Mouse (Mus musculus): ENCODE measurements around the gene 1700029J07Rik. TPM values are rescaled to one million over a fixed set of nuclear protein-coding genes. Genes with fewer than 3 reads are reported as not detected.

The 1700029J07Rik gene
- total RNA-seq, 2 experiments from 2014 or later: 0.33 to 0.50 TPM

GRCm38 (mm10) chr8:45973988-45974505 is 1.0 kb downstream of the 1700029J07Rik start:
- DNase-seq: no peak
- intact Hi-C loops (cut with DNase I): loop anchor here (2.0 kb wide), 1 partner anchor 25 kb away; the partner anchor contains the start of gene Lrp2bp

DNA sequence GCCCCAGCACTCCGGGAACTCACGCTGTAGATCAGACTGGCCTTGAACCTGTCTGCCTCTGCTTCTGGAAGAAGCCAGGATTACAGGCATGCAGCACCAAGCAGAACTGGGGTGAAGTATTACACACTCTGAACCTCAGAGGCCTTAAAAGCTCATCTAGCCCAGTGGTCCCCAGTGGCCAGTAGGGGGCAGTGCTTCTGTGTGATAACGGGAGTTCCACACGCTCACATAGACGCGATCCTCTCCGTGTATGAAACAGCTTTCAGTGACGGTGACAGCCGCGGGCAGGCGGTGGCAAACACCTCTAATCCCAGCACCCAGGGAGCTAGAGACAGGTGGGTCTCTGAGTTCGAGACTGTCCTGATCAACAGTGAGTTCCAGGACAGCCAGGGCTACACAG is 4.2 kb downstream of the 1700029J07Rik start:
- no peak for DNase-seq
- intact Hi-C loops (cut with DNase I): no loop called here

DNA sequence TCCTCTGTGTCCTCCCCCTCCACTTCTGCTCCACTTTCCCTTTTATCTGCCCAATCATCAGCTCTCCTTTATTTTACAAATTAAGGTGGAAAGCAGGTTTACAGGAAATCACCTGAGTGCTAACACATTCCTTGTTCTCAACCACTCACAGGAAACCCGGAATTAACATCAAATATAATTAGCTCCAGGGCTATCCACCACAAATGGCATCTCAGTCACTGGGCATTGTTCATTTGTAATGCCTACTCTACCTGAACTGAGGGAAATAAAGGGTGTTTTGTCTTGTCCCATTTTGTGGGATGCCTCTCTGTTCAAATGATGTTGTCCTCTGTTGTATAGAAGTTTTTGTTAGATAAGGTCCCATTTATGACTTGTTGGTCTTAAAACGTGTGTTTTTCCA is 24.4 kb downstream of the 1700029J07Rik start:
- DNase-seq: no peak
- intact Hi-C loops (cut with DNase I): no loop called here

DNA sequence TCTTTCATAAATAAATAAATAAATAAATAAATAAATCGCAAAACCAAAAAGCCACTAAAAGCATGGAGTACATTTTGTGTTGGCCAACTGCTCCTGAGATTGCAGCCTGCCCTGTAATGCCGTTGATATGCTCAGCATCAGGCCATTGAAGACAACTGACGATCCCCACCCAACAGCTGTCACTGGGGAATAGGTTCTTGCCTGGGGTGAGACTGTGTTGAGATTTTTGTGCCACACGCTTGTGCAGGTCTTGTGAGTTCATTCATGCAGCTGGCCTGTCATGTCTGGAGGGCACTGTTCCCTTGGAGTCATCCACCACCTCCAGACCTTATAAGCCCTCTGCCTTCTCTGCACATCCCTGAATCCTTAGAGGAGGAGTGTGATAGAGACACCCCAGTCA is 28.8 kb downstream of the 1700029J07Rik start:
- DNase-seq: no peak
- intact Hi-C loops (cut with DNase I): no loop called here

DNA sequence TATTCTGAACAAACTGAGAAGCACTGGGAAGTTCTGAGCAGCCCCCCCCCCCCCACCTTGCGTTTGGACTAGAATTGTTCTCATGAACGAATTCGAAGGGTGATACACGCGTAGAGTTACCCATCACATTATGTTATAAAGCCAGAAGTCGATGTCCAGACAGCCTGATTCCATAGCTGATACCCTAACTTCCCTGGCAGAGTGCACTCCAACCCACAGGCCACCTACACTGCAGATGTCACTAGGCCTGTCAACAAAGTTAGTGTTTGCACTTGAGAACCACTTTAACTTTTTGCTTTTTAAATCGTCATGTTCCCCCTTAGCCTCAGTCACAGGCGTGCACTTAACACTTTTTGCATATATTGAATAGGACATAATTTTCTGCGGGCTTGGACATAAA is 38.1 kb downstream of the 1700029J07Rik start:
- DNase-seq: no peak
- intact Hi-C loops (cut with DNase I): loop anchor here (5.0 kb wide), 1 partner anchor 140 kb away; no protein-coding TSS in a partner anchor

DNA sequence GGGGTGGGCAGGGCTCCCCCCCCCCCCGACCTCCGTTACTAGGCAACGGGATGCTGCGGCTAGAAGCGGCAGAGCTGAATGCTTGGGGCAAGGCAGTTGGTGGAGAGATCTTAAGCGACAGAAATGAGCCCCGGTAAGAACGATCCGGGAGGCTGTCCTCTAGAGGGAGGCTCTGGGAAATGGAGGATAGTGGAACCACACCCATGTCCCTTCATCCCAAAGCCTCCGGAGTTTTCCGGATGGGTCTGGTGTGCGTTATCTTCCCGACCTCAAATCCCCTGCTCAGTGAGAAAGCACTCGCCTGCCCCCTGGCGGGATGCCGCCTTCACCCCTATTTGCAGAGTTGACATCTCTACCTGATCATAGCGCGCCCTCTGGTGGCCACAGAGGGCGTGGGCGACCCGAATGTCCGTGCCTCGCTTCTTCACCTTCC is 40.5 kb downstream of the 1700029J07Rik start, which contains the start of gene Ccdc110:
Ccdc110 (plus strand) TSS at position 38 of the 433 bp plus-strand sequence.
- intact Hi-C loops (cut with DNase I): loop anchor here (1.0 to 5.0 kb wide), 5 partner anchors 47 to 496 kb away; partner anchors contain the start of gene Pdlim3
- peak; percentile 96 to 98 for DNase-seq

DNA sequence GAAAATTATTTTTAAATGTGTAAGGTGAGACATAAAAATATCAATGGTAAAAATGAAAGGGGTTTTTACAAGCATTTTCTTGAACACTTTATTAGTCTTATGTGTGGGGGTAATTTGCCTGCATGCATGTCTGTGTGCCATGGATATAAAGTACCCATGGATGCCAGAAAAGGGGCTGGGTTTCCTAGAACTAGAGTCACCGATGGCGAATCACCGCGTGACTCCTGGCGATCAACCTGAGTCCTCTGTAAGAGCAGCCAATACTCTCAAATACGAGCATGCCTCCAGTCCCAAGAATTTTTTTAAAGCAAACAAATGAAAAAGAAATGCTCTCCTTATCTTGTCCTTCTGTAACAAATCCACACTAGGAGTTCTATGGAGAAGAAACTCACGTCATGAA is 52.9 kb downstream of the 1700029J07Rik start:
- intact Hi-C loops (cut with DNase I): no loop called here
- DNase-seq: no peak

DNA sequence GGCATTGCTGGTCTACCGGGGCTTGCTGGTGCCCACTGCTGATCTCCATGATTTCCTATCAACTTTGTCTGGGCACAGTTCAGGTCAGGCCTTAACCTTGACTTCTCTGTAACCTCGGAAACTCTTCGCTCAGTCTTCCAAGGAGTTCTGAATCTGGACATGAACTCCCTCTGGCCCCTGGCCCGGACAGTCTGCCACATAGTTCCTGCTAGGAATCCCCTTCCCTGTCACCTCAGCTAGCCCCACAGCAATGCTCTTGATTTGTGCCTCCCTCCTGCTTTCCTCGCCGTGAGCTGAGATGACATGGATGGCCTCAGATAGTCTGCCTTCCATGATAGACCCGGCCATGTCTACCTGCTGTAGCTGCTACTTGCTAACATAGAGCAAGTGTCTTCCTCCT is 54.7 kb downstream of the 1700029J07Rik start:
- DNase-seq: no peak

DNA sequence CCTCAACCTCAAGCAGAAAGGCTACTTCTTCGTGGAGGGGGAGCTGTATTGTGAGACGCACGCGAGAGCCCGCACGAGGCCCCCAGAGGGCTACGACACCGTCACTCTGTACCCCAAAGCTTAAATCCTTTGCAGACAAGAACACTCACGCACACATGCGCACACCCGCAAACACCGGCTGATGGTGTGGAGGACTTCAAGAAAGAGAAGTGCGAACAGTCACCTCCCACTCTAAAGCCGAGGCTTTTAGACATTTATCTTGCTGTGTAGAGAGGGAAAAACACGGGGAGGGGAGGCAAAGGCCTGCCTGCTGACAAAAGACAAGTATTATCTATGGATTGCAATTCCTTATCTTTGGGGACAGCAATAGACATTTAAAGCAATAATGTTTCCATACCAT is 56.2 kb downstream of the 1700029J07Rik start:
- intact Hi-C loops (cut with DNase I): loop anchor here (5.0 kb wide), 1 partner anchor 102 kb away; no protein-coding TSS in a partner anchor
- DNase-seq: no peak

More for the DNA sequence above, 54.7 kb downstream of the 1700029J07Rik start:
- intact Hi-C loops (cut with DNase I): no loop called here

DNA sequence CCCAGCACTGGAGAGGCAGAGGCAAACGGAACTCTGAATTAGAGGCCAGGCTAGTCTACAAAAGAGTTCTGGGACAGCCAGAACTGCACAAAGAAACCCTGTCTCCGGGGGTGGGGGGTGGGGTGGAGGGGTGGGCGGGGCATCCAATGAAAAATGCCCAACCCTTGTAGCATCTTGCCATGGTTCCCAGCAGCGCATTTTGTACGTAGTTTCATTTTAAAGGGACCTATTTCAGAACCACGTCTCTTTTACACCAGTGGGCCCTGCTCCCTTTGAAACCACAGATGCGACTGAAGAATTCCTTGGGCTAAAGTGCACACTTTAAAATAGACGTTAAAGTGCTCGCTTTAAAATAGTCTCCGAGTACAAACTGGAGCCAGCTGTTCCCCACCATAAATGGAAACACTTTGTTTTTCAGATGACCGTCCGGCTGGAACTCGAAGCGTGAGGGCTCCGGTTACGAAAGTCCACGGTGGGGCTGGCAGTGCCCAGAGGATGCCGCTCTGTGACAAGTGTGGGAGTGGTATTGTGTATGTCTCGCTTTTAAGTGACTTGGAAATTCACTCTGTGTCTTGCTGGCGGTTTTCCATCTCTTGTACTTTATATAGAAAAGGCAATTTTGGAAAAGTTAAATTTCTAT is 57.9 kb downstream of the 1700029J07Rik start:
- peak; percentile 20 to 27 for DNase-seq
- intact Hi-C loops (cut with DNase I): loop anchor here (5.0 kb wide), 1 partner anchor 100 kb away; no protein-coding TSS in a partner anchor

DNA sequence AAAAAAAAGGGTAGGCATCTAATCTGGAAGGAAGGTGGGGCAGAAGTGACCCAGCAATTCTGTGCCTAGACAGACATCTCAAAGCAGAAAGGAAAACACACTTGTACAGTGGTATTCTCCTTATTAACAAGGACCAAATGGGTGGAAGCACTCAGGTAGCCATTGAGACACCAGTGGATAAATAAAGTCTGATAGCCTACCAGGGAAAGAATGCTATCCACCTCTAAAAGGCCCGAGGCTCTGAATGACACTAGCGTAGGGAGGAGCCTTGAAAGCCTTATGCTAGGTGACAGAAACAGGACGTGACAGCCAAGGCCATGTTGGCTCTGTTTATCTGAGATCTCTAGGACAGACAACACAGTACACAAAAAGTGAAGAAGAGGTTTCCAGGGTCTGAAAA is 58.6 kb downstream of the 1700029J07Rik start:
- intact Hi-C loops (cut with DNase I): loop anchor here (5.0 kb wide), 1 partner anchor 99 kb away; no protein-coding TSS in a partner anchor

DNA sequence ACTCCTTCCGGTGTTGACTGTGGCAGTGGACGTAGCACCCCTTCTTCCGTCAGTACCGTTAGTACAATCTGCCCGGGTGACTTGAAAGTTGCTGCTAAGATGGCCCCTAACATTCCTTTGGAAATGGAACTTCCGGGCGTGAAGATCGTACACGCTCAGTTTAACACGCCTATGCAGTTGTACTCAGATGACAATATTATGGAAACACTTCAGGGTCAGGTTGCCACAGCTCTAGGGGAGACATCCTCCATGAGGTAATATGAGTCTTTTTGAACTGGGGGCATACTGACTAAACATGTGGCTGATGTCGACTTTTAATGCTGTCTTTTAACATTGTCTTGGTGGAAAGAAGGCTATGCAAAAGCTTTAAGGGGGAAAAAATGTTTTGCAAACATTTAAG is 61.3 kb downstream of the 1700029J07Rik start:
- intact Hi-C loops (cut with DNase I): loop anchor here (2.0 kb wide), 1 partner anchor 31 kb away; no protein-coding TSS in a partner anchor
- DNase-seq: no peak

More for the DNA sequence above, 58.6 kb downstream of the 1700029J07Rik start:
- DNase-seq: no peak

DNA sequence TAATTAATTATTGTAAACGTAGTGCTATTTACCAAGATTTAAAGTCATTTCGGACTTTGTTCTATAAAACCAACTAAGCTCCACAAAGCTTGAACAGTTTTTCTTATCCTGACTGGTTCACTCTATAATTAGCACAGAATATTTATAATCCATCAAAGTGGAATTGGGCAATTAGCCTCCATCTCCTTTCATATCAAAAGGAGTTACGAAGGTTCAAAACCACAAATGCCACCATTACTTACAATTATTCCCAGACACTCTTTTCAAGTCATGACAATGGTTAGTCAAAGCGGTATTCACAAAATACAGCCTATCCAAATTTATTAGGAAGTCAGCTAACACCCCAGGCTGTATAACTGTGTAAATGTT is 68.8 kb downstream of the 1700029J07Rik start:
- DNase-seq: no peak
- intact Hi-C loops (cut with DNase I): no loop called here

- intact Hi-C loops (cut with DNase I): no loop called here
- DNase-seq: no peak
Measured at GRCm38 (mm10) chr8:45905591-45906250, 69.3 kb downstream of the 1700029J07Rik start.

DNA sequence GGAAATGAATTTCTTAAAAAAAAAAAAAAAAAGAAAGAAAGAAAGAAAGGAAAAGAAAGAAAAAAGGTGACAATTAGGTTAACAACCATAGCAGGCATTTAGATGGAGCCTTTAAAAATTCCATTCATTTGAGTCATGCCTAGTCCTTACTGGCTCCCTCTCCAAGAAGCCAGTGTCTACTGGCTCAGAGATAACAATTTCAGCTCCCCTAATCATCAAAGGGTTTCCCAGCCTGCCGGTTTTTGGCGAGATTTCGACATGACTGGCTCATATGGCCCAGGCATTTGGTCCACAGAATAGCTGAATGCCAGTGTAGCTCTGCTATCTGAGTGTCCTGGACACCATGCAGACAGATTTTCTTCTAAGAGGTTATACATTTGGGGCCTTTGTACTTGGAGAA is 71.4 kb downstream of the 1700029J07Rik start:
- intact Hi-C loops (cut with DNase I): no loop called here
- peak; percentile 29 to 32 for DNase-seq

Other genes with a start within 250 kb of the 1700029J07Rik start
- gene Pdlim3, start 89.8 kb downstream of the 1700029J07Rik start, total RNA-seq (2021): 10 to 100 TPM; 25.6 to 35.2 TPM
- not detected for gene Ccdc110, start 40.6 kb downstream of the 1700029J07Rik start, total RNA-seq (2021)
- 10 to 100 TPM; 30.9 to 32.4 TPM for gene Ufsp2, start 276 bp upstream of the 1700029J07Rik start, total RNA-seq (2021)
- under 1 TPM; 0.57 to 0.69 TPM for gene Lrp2bp, start 24.1 kb upstream of the 1700029J07Rik start, total RNA-seq (2021)
- 10 to 100 TPM in 1 of 2 experiments, 1 to 10 TPM in 1; 5.3 to 13.4 TPM for gene Ankrd37, start 30.5 kb upstream of the 1700029J07Rik start, total RNA-seq (2021)
- 10 to 100 TPM; 11.2 to 13.3 TPM for gene Cfap97, start 176.5 kb upstream of the 1700029J07Rik start, total RNA-seq (2021)
- 10 to 100 TPM; 10.5 to 10.8 TPM for gene Snx25, start 176.9 kb upstream of the 1700029J07Rik start, total RNA-seq (2021)
- 1,000 to 10,000 TPM; 5,098 to 5,396 TPM for gene Slc25a4, start 236.0 kb upstream of the 1700029J07Rik start, total RNA-seq (2021)

Measured in heart, postnatal 36 days (tissue).